Mouse (Mus musculus) urinary bladder, adult 18-20 months (tissue): Measurements from ENCODE around the gene 2510002D24Rik.

ENCODE experiments used
- DNase-seq, 2 experiments: peaks; one replicate each; pipeline ENCODE4 v3.0.0; 2022; ENCODE audit warnings: low spot score in 2 of 2, mixed read lengths in 2 of 2

The 2510002D24Rik gene

GRCm38 (mm10) chr16:18836468-18837208 lies at the start of gene 2510002D24Rik, which contains the start of gene Gm28539:
Gene 2510002D24Rik (plus strand): TSS chr16:18836578.
Gene Gm28539 (plus strand): TSS chr16:18836584.
- DNase-seq = peak; percentile 90 to 96

- DNase-seq = no peak
Measured at GRCm38 (mm10) chr16:18786652-18787051, 49.7 kb upstream of the 2510002D24Rik start.

GRCm38 (mm10) chr16:18788627-18789406 lies 47.6 kb upstream of the 2510002D24Rik start:
- no peak for DNase-seq

GRCm38 (mm10) chr16:18795223-18795899 lies 41.0 kb upstream of the 2510002D24Rik start:
- no peak for DNase-seq

GRCm38 (mm10) chr16:18796645-18797044 lies 39.7 kb upstream of the 2510002D24Rik start:
- DNase-seq = no peak

- no peak for DNase-seq
Measured at GRCm38 (mm10) chr16:18798151-18798550, 38.2 kb upstream of the 2510002D24Rik start.

- DNase-seq = peak in 1 of 2 experiments; percentile 29
Measured at GRCm38 (mm10) chr16:18798841-18799240, 37.5 kb upstream of the 2510002D24Rik start.

- no peak for DNase-seq
Measured at GRCm38 (mm10) chr16:18805746-18806145, 30.6 kb upstream of the 2510002D24Rik start.

GRCm38 (mm10) chr16:18809001-18809400 lies 27.4 kb upstream of the 2510002D24Rik start:
- no peak for DNase-seq

- no peak for DNase-seq
Measured at GRCm38 (mm10) chr16:18811032-18811431, 25.3 kb upstream of the 2510002D24Rik start.

GRCm38 (mm10) chr16:18811468-18812384 lies 24.7 kb upstream of the 2510002D24Rik start, which contains the start of the genes Ufd1 and Cdc45:
Gene Ufd1 (plus strand): TSS chr16:18811779.
Gene Cdc45 (minus strand): TSS chr16:18811987.
- DNase-seq = peak; percentile 35 to 84

GRCm38 (mm10) chr16:18812385-18812910 lies 23.9 kb upstream of the 2510002D24Rik start:
- peak in 1 of 2 experiments; percentile 81 for DNase-seq

GRCm38 (mm10) chr16:18822356-18822755 lies 14.0 kb upstream of the 2510002D24Rik start:
- no peak for DNase-seq

GRCm38 (mm10) chr16:18822925-18823324 lies 13.5 kb upstream of the 2510002D24Rik start:
- no peak for DNase-seq

- no peak for DNase-seq
Measured at GRCm38 (mm10) chr16:18828630-18829029, 7.7 kb upstream of the 2510002D24Rik start.

GRCm38 (mm10) chr16:18829102-18829501 lies 7.3 kb upstream of the 2510002D24Rik start:
- no peak for DNase-seq

GRCm38 (mm10) chr16:18833486-18833885 lies 2.9 kb upstream of the 2510002D24Rik start:
- no peak for DNase-seq

- no peak for DNase-seq
Measured at GRCm38 (mm10) chr16:18836073-18836467, 308 bp upstream of the 2510002D24Rik start.

GRCm38 (mm10) chr16:18838346-18838745 lies 2.0 kb downstream of the 2510002D24Rik start:
- DNase-seq = no peak

- no peak for DNase-seq
Measured at GRCm38 (mm10) chr16:18846301-18846820, 10.0 kb downstream of the 2510002D24Rik start.
